Mouse (Mus musculus) midbrain, embryonic 14.5 days (tissue): ENCODE data around the gene Nfic. TPM values are rescaled to one million over a fixed set of nuclear protein-coding genes. Genes with fewer than 3 reads are reported as not detected.

Source experiments
- ATAC-seq: fragments of 200-750 bp; cut with Nextera tagmentation; 2 replicates; pipeline ENCODE4 v1.8.0; 2017; ENCODE audit warnings: moderate number of reproducible peaks, moderate library complexity; ENCODE audit not compliant: low FRiP score, low TSS enrichment
- DNase-seq: peaks from one replicate; pipeline ENCODE4 v3.0.0-alpha.2; 2015
- H3K27ac ChIP-seq: fragments of 300-500 bp; sonication (generic); replicated peaks from 2 replicates; pipeline ENCODE4 v1.5.1; 2014; ENCODE audit warnings: mild to moderate bottlenecking, low read depth, low read length, moderate library complexity
- H3K27me3 ChIP-seq: fragments of 300-500 bp; sonication (generic); 2 replicates; pipeline ENCODE4 v1.6.1; 2014; ENCODE audit warnings: low read length, control low read depth, mixed read lengths; ENCODE audit not compliant: control insufficient read depth, insufficient read depth
- H3K36me3 ChIP-seq: fragments of 300-500 bp; sonication (generic); 2 replicates; pipeline ENCODE4 v1.6.1; 2014; ENCODE audit warnings: low read length, control low read depth; ENCODE audit not compliant: control insufficient read depth, insufficient read depth
- H3K4me1 ChIP-seq: fragments of 300-500 bp; sonication (generic); 2 replicates; pipeline ENCODE4 v1.6.1; 2014; ENCODE audit warnings: mild to moderate bottlenecking, antibody characterized with exemption, low read length, control low read depth; ENCODE audit not compliant: control insufficient read depth, insufficient read depth
- H3K4me2 ChIP-seq: fragments of 300-500 bp; sonication (generic); 2 replicates; pipeline ENCODE4 v1.6.1; 2014; ENCODE audit warnings: mild to moderate bottlenecking, low read length, moderate library complexity
- H3K4me3 ChIP-seq: fragments of 300-500 bp; sonication (generic); replicated peaks from 2 replicates; pipeline ENCODE4 v1.5.1; 2014; ENCODE audit warnings: low read depth, low read length
- H3K9ac ChIP-seq: fragments of 300-500 bp; sonication (generic); replicated peaks from 2 replicates; pipeline ENCODE4 v1.6.1; 2014; ENCODE audit warnings: mild to moderate bottlenecking, low read length, moderate library complexity
- H3K9me3 ChIP-seq: fragments of 300-500 bp; sonication (generic); 2 replicates; pipeline ENCODE4 v1.6.1; 2016; ENCODE audit warnings: low read length, control low read depth, mixed read lengths; ENCODE audit not compliant: control insufficient read depth
- WGBS: fragments of 180-500 bp; shearing (Covaris S2); extraction: QIAGEN DNeasy Blood & Tissue Kit; methylation state at CpG from one replicate; pipeline ENCODE4 v1.1.7; 2014; 5-methylcytosine and 5-hydroxymethylcytosine counted together
- polyA plus RNA-seq: library from polyadenylated mRNA; unstranded; fragments of >200 nt; fragmentation: Nextera tagmentation; extraction: Ambion mirVana; gene quantifications from 2 replicates; pipeline ENCODE4 v1.2.1, GENCODE M21; 2014

Gene Nfic
- polyA plus RNA-seq, 1 experiment from 2014 or later, result 13.7 TPM

GRCm38 (mm10) chr10:81392270-81392669 lies 63.2 kb downstream of the Nfic start:
- H3K4me2 ChIP-seq, result no peak overlapping the region
- H3K4me1 ChIP-seq, result peaks cover 8% of the 10 kb centered on the region; the same call in 1 of the 2 replicates
- DNase-seq, result no peak
- peaks cover 20% of the 10 kb centered on the region for H3K36me3 ChIP-seq
- H3K27me3 ChIP-seq, result no peaks in the 10 kb centered on the region
- WGBS, result 88% methylated on average over 6 of the region's 6 CpGs
- no peak for ATAC-seq
- no peak overlapping the region for H3K27ac ChIP-seq
- no peak overlapping the region for H3K4me3 ChIP-seq
- no peaks in the 10 kb centered on the region for H3K9me3 ChIP-seq
- H3K9ac ChIP-seq, result no peak overlapping the region

GRCm38 (mm10) chr10:81390678-81390965 lies 64.8 kb downstream of the Nfic start:
- H3K9me3 ChIP-seq, result no peaks in the 10 kb centered on the region
- DNase-seq (no peak), ATAC-seq (no peak)
- peaks cover 35% of the 10 kb centered on the region for H3K36me3 ChIP-seq
- H3K4me3 ChIP-seq, result no peak overlapping the region
- 91% methylated on average over 13 of the region's 13 CpGs for WGBS
- H3K9ac ChIP-seq, result no peak overlapping the region
- no peak overlapping the region for H3K4me2 ChIP-seq
- H3K4me1 ChIP-seq, result peaks cover 8% of the 10 kb centered on the region; the same call in 1 of the 2 replicates
- H3K27me3 ChIP-seq, result no peaks in the 10 kb centered on the region
- no peak overlapping the region for H3K27ac ChIP-seq

GRCm38 (mm10) chr10:81389801-81390677 lies 65.4 kb downstream of the Nfic start:
- DNase-seq (peak; percentile 65), ATAC-seq (peak; percentile 53; the same call in 1 of the 2 replicates)
- Histone ChIP-seq H3K9me3 (no peaks in the 10 kb centered on the region), H3K27ac (no peak overlapping the region), H3K4me3 (no peak overlapping the region), H3K27me3 (no peaks in the 10 kb centered on the region), H3K4me1 (peaks cover 13% of the 10 kb centered on the region), H3K36me3 (peaks cover 35% of the 10 kb centered on the region), H3K9ac (no peak overlapping the region), H3K4me2 (no peak overlapping the region)
- WGBS, result 49% methylated on average over 23 of the region's 23 CpGs

- ATAC-seq (no peak), DNase-seq (no peak)
- no peak overlapping the region for H3K27ac ChIP-seq
- H3K27me3 ChIP-seq, result no peaks in the 10 kb centered on the region
- no peak overlapping the region for H3K4me2 ChIP-seq
- H3K9me3 ChIP-seq, result no peaks in the 10 kb centered on the region
- WGBS, result 30% methylated on average over 3 of the region's 3 CpGs
- H3K4me3 ChIP-seq, result no peak overlapping the region
- H3K4me1 ChIP-seq, result peaks cover 17% of the 10 kb centered on the region
- no peak overlapping the region for H3K9ac ChIP-seq
- peaks cover 35% of the 10 kb centered on the region for H3K36me3 ChIP-seq
Measured at GRCm38 (mm10) chr10:81389373-81389772, 66.1 kb downstream of the Nfic start.

- Histone ChIP-seq H3K36me3 (peaks cover 35% of the 10 kb centered on the region), H3K9ac (no peak within 1 kb of the TSS), H3K27me3 (no peaks in the 10 kb centered on the region), H3K4me3 (no peak within 1 kb of the TSS), H3K4me2 (no peak within 1 kb of the TSS), H3K27ac (no peak within 1 kb of the TSS), H3K4me1 (peaks cover 16% of the 10 kb centered on the region), H3K9me3 (no peaks in the 10 kb centered on the region)
- 90% methylated on average over 5 of the region's 5 CpGs for WGBS
- ATAC-seq (no peak), DNase-seq (no peak)
Measured at GRCm38 (mm10) chr10:81388505-81389055, 66.9 kb downstream of the Nfic start, which contains the start of gene Gm48552. Gene Gm48552, plus strand, starts transcription at chr10:81389005.

GRCm38 (mm10) chr10:81387716-81388115 lies 67.7 kb downstream of the Nfic start:
- Histone ChIP-seq H3K4me1 (peaks cover 9% of the 10 kb centered on the region), H3K27me3 (no peaks in the 10 kb centered on the region), H3K9me3 (no peaks in the 10 kb centered on the region), H3K4me2 (no peak overlapping the region), H3K4me3 (no peak overlapping the region), H3K36me3 (peaks cover 35% of the 10 kb centered on the region), H3K27ac (no peak overlapping the region), H3K9ac (no peak overlapping the region)
- ATAC-seq (no peak), DNase-seq (no peak)
- WGBS, result 95% methylated on average over 20 of the region's 20 CpGs

- Histone ChIP-seq H3K36me3 (peaks cover 35% of the 10 kb centered on the region), H3K4me1 (peaks cover 9% of the 10 kb centered on the region), H3K4me2 (peak overlapping the region; percentile 93), H3K27me3 (no peaks in the 10 kb centered on the region), H3K9me3 (no peaks in the 10 kb centered on the region), H3K4me3 (peak overlapping the region; percentile 95), H3K9ac (0 out of 2 replicates have a peak overlapping the region, but pooled peaks have one; percentile 76), H3K27ac (no peak overlapping the region)
- 81% methylated on average over 22 of the region's 22 CpGs for WGBS
- ATAC-seq (no peak), DNase-seq (no peak)
Measured at GRCm38 (mm10) chr10:81385603-81386306, 69.7 kb downstream of the Nfic start.

GRCm38 (mm10) chr10:81384605-81384982 lies 70.8 kb downstream of the Nfic start:
- H3K4me1 ChIP-seq, result peaks cover 9% of the 10 kb centered on the region
- WGBS, result under 1% methylated on average over 19 of the region's 19 CpGs
- DNase-seq, result no peak

More at GRCm38 (mm10) chr10:81384605-81384982, 70.8 kb downstream of the Nfic start:
- peak overlapping the region; percentile 95 for H3K4me3 ChIP-seq
- peak overlapping the region; percentile 93 for H3K4me2 ChIP-seq
- ATAC-seq, result peak; percentile 44; the same call in 1 of the 2 replicates
- peaks cover 35% of the 10 kb centered on the region for H3K36me3 ChIP-seq
- no peaks in the 10 kb centered on the region for H3K9me3 ChIP-seq
- no peaks in the 10 kb centered on the region for H3K27me3 ChIP-seq
- peak overlapping the region; percentile 85 for H3K27ac ChIP-seq
- peak overlapping the region; percentile 76 for H3K9ac ChIP-seq
